Mouse (Mus musculus) thymus, adult 2 months (tissue): ENCODE results near the gene Ndufa11. TPM values are rescaled to one million over a fixed set of nuclear protein-coding genes. Genes with fewer than 3 reads are reported as not detected.
A peak's percentile ranks its signal among the peaks of the same experiment; 100 is the strongest.

ENCODE experiments used
- DNase-seq: peaks from one replicate; pipeline ENCODE4 v3.0.0; 2021
- H3K27ac ChIP-seq: fragments of 200-500 bp; 2 replicates; pipeline ENCODE4 v1.5.1; 2012; ENCODE audit warnings: low read length, control low read depth; ENCODE audit not compliant: control insufficient read depth, insufficient read depth
- H3K27me3 ChIP-seq: fragments of 200-500 bp; 2 replicates; pipeline ENCODE4 v1.6.1; 2012; ENCODE audit warnings: mild to moderate bottlenecking, low read length, moderate library complexity, mixed read lengths; ENCODE audit not compliant: control insufficient read depth, insufficient read depth
- H3K36me3 ChIP-seq: fragments of 200-500 bp; 2 replicates; pipeline ENCODE4 v1.6.1; 2012; ENCODE audit warnings: mild to moderate bottlenecking, low read length, moderate library complexity; ENCODE audit not compliant: control insufficient read depth, insufficient read depth
- H3K4me1 ChIP-seq: fragments of 200-500 bp; replicated peaks from 2 replicates; pipeline ENCODE4 v1.6.1; 2012; ENCODE audit warnings: low read length; ENCODE audit not compliant: control insufficient read depth, insufficient read depth
- H3K4me3 ChIP-seq: fragments of 200-500 bp; 2 replicates; pipeline ENCODE4 v1.5.1; 2012; ENCODE audit warnings: mild to moderate bottlenecking, low read length, control low read depth, moderate library complexity; ENCODE audit not compliant: control insufficient read depth, insufficient read depth
- CTCF ChIP-seq: fragments of 200-500 bp; IDR thresholded peaks from 2 replicates; pipeline ENCODE4 v1.5.1; 2012; ENCODE audit warnings: mild to moderate bottlenecking, control low read depth, low read length, moderate library complexity, borderline replicate concordance; ENCODE audit not compliant: control insufficient read depth, poor library complexity, insufficient read depth; ENCODE audit errors: extremely low read depth
- POLR2A ChIP-seq: fragments of 200-500 bp; IDR thresholded peaks from 2 replicates; pipeline ENCODE4 v1.6.1; 2012; ENCODE audit warnings: mild to moderate bottlenecking, low read length, control low read depth, moderate library complexity; ENCODE audit not compliant: control insufficient read depth, poor library complexity, insufficient read depth; ENCODE audit errors: extremely low read depth
- WGBS: fragments of 180-500 bp; shearing (Covaris S2); methylation state at CpG from one replicate; pipeline ENCODE4 v1.1.7; 2018; 5-methylcytosine and 5-hydroxymethylcytosine counted together
- polyA plus RNA-seq: library from polyadenylated mRNA; depleted of rRNA; stranded (reverse); fragments of >200 nt; gene quantifications from 2 replicates; pipeline ENCODE4 v1.2.3, GENCODE M21; 2012; rRNA removed

Gene Ndufa11
- polyA plus RNA-seq, 1 experiment, result 855 TPM

DNA sequence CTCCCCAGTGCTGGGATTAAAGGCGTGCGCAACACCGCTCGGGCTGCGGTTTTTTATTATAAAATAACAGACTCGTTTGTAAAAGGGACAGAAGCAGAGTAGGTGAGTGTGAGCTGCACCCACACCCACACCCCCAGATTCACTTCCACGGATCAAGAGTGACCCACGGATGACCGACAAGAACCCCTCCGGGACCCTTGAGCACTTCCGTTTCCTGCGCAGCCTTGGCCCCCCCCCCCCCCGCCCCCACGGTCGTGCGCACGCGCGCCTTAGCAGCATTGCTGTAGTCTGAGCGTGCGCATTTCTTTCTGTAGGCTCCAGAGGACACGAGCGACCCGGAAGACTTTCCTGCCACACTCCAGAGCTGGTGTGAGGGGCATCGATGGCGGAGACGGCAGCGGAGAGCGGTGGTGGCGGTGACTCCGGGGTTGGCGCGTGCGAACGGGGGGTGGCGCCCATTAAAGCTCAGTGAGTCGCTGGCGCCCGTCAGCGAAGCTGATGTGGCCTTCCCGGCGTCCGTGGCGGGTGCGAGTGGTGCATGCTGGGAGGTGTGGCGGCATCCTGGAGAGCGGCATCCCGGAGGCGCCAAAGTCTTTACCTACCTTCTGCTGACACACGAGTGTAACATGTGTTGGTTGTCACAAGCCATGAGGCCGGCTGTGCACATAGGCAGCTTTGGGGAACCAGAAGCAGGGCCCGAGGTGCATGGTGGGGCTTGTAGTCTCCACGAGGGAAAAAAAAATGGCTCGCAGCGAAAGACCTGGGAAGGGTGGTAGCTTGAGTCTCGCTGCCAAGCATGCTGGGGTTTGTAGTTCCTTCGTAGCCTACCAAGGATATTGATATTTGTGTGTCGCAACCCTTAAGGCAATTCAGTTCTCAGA, 47.1 kb downstream of the Ndufa11 start, which contains the start of gene Dus3l:
Gene Dus3l (plus strand): TSS at position 284 of the 881 bp plus-strand sequence.
- no peaks in the 10 kb centered on the region for H3K36me3 ChIP-seq
- peak within 1 kb of the TSS; percentile 86 for H3K27ac ChIP-seq
- H3K27me3 ChIP-seq, result no peaks in the 10 kb centered on the region
- WGBS, result under 1% methylated on average over 58 of the region's 58 CpGs
- TF ChIP-seq CTCF (peak; percentile 24; the same call in 1 of the 2 replicates), POLR2A (0 out of 2 replicates have a peak, but pooled peaks have one; percentile 36)
- peaks cover 31% of the 10 kb centered on the region for H3K4me1 ChIP-seq
- peak; percentile 87 for DNase-seq
- peak within 1 kb of the TSS; percentile 70 for H3K4me3 ChIP-seq

DNA sequence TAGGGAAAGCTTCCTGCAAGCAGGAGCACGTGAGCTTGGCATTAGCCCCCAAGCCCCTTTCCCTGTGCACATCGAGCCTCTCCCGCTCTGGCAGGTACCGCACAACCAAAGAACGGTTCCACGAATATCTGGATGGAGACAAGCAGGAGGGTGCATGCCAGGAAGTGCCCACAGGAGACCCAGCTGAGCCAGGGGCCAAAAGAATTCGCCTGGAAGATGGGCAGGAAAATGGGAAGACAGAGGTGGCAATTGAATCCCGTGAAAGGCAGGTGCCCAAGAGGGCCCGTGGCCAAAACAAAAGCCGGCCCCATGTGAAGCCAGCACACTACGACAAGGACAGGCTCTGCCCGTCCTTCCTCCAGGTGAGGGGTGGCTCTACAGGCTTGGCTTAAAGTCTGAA, 47.9 kb downstream of the Ndufa11 start:
- no peak for TF ChIP-seq POLR2A
- H3K4me1 ChIP-seq, result peaks cover 31% of the 10 kb centered on the region
- H3K27ac ChIP-seq, result no peak overlapping the region
- H3K27me3 ChIP-seq, result no peaks in the 10 kb centered on the region
- no peak for DNase-seq
- 55% methylated on average over 12 of the region's 12 CpGs for WGBS
- peak overlapping the region; percentile 70 for H3K4me3 ChIP-seq
- no peaks in the 10 kb centered on the region for H3K36me3 ChIP-seq

DNA sequence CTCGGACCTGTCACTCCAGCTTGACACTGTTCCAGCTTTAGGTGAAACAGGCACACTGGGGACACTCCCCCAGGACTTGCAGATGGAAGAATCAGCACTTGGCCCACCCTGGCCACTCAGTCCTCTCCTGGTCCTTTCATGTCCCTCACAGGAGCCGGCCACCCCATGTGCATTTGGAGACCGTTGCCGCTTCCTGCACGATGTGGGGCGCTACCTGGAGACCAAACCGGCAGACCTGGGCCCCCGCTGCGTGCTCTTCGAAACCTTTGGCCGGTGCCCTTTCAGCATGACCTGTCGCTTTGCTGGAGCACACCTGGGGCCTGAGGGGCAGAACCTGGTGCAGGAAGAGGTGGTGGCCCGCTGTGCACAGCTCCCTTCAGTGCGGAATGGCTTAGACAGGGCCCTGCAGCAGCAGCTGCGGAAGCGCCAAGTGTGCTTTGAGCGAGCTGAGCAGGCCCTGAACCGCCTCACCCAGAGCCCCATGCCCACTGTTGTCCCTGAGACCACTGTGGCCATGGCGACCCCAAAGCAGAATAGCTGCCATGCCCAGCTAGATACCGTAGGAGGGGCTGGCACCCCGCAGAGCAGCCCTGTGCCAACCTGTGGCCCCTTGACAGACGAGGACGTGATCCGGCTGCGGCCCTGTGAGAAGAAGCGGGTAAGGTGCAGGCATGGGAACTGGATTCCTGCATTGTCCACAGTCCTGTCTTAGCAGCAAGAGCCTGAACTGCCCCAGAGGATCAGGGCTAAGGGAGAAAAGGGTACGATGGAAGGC, 49.3 kb downstream of the Ndufa11 start:
- H3K36me3 ChIP-seq, result no peaks in the 10 kb centered on the region
- DNase-seq, result no peak
- no peak overlapping the region for H3K27ac ChIP-seq

DNA sequence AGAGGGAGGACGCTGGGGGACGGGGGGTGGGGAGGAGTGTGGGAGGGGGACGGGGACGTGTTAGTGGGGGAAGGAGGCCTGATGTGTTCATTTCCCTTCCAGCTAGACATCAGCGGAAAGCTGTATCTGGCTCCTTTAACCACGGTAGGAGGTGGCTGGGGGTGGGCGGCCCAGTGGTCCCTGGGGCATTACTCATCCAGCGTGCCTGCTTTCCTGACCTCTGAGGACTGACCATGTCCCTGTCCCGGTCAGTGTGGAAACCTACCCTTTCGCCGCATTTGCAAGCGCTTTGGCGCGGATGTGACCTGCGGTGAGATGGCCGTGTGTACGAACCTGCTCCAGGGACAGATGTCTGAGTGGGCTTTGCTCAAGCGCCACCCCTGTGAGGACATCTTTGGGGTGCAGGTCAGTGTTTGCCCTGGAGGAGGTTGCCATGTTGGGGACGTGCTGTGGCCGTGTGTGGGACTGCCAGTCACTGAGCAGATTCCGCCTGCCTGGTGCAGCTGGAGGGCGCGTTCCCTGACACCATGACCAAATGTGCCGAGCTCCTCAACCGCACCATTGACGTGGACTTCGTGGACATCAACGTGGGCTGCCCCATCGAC, 50.1 kb downstream of the Ndufa11 start:
- 97% methylated on average over 29 of the region's 29 CpGs for WGBS
- H3K4me1 ChIP-seq, result peaks cover 17% of the 10 kb centered on the region
- H3K27me3 ChIP-seq, result no peaks in the 10 kb centered on the region
- no peak overlapping the region for H3K4me3 ChIP-seq
- DNase-seq, result no peak
- TF ChIP-seq POLR2A, result no peak
- no peak for TF ChIP-seq CTCF
- no peak overlapping the region for H3K27ac ChIP-seq
- no peaks in the 10 kb centered on the region for H3K36me3 ChIP-seq

More for the DNA sequence above, 49.3 kb downstream of the Ndufa11 start:
- no peak overlapping the region for H3K4me3 ChIP-seq
- H3K27me3 ChIP-seq, result no peaks in the 10 kb centered on the region
- TF ChIP-seq CTCF (no peak), POLR2A (no peak)
- peaks cover 22% of the 10 kb centered on the region for H3K4me1 ChIP-seq
- WGBS, result 98% methylated on average over 27 of the region's 27 CpGs

DNA sequence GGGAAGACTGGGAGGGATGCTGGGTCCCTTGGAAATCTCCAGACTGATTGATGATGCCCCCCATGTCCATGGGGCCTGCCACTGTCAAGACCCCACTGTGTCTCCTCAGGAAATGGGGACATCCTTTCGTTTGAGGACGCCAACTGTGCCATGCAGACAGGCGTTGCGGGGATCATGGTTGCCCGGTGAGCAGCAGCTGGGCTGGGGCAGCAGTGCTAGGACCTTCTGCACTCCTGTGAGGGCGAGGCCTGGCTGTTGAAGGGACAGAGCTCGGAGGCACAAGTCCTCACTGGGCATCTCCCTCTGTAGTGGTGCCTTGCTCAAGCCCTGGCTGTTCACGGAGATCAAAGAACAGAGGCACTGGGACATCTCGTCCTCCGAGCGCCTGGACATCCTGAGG, 51.4 kb downstream of the Ndufa11 start:
- no peaks in the 10 kb centered on the region for H3K27me3 ChIP-seq
- H3K4me3 ChIP-seq, result no peak overlapping the region
- DNase-seq, result no peak
- 96% methylated on average over 11 of the region's 11 CpGs for WGBS
- no peak overlapping the region for H3K27ac ChIP-seq
- no peaks in the 10 kb centered on the region for H3K36me3 ChIP-seq
- no peak for TF ChIP-seq POLR2A
- TF ChIP-seq CTCF, result no peak
- H3K4me1 ChIP-seq, result peaks cover 8% of the 10 kb centered on the region

DNA sequence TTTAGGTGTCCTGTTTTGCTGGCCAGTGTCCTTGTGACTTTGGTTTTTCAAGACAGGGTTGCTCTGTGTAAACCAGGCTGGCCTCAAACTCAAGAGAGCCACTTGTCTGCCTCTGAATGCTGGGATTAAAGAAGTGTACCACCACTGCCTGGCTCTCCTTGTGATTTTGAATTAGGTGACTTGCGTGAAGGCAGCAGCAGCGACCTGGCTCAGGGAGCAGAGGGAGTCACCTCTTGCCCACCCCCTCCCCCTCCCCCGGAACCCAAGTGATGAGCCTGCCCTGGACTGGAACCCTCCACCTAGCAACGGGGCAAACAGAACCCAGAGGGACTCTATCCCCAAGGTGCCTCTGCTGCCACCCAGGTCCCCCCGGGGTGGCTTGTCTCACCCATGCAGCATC, 52.4 kb downstream of the Ndufa11 start, which contains the start of gene Prr22:
Gene Prr22 (plus strand): TSS at position 301 of the 400 bp plus-strand sequence.
- no peaks in the 10 kb centered on the region for H3K36me3 ChIP-seq

More for the DNA sequence above, 52.4 kb downstream of the Ndufa11 start, which contains the start of gene Prr22:
- 93% methylated on average over 5 of the region's 5 CpGs for WGBS
- no peak within 1 kb of the TSS for H3K27ac ChIP-seq
- TF ChIP-seq POLR2A, result no peak
- H3K4me3 ChIP-seq, result no peak within 1 kb of the TSS
- DNase-seq, result no peak
- H3K4me1 ChIP-seq, result peaks cover 5% of the 10 kb centered on the region
- H3K27me3 ChIP-seq, result no peaks in the 10 kb centered on the region

Other genes starting within 250 kb of the Ndufa11 start
- 235 and 305 TPM in 2 replicates for gene Ptprs, start 241.3 kb upstream of the Ndufa11 start, polyA plus RNA-seq
- 0.67 TPM in 1 of 2 replicates, not detected in the other for gene Znrf4, start 205.3 kb upstream of the Ndufa11 start, polyA plus RNA-seq
- 10.6 and 13.1 TPM in 2 replicates for gene Gm20219, start 163.4 kb upstream of the Ndufa11 start, polyA plus RNA-seq
- 196 and 199 TPM in 2 replicates for gene Safb2, start 133.2 kb upstream of the Ndufa11 start, polyA plus RNA-seq
- 196 and 222 TPM in 2 replicates for gene Safb, start 132.9 kb upstream of the Ndufa11 start, polyA plus RNA-seq
- 117 and 145 TPM in 2 replicates for gene 2410015M20Rik, start 108.0 kb upstream of the Ndufa11 start, polyA plus RNA-seq
- 3,463 and 3,864 TPM in 2 replicates for gene Rpl36, start 104.4 kb upstream of the Ndufa11 start, polyA plus RNA-seq
- gene Lonp1, start 90.9 kb upstream of the Ndufa11 start, polyA plus RNA-seq, result 74.5 and 82.6 TPM in 2 replicates
- 0.50 and 0.51 TPM in 2 replicates for gene Catsperd, start 89.6 kb upstream of the Ndufa11 start, polyA plus RNA-seq
- 187 and 191 TPM in 2 replicates for gene Ranbp3, start 44.5 kb upstream of the Ndufa11 start, polyA plus RNA-seq
- 52.3 and 58.9 TPM in 2 replicates for gene Vmac, start 255 bp downstream of the Ndufa11 start, polyA plus RNA-seq
- gene Nrtn, start 39.8 kb downstream of the Ndufa11 start, polyA plus RNA-seq, result 37.6 and 44.4 TPM in 2 replicates
- 142 and 157 TPM in 2 replicates for gene Dus3l, start 47.0 kb downstream of the Ndufa11 start, polyA plus RNA-seq
- gene Prr22, start 52.5 kb downstream of the Ndufa11 start, polyA plus RNA-seq, result 4.1 and 4.5 TPM in 2 replicates
- 31.3 and 44.2 TPM in 2 replicates for gene Rfx2, start 113.2 kb downstream of the Ndufa11 start, polyA plus RNA-seq
- gene Acsbg2, start 156.7 kb downstream of the Ndufa11 start, polyA plus RNA-seq, result 0.11 TPM in 1 of 2 replicates, not detected in the other
- gene 1700061G19Rik, start 157.7 kb downstream of the Ndufa11 start, polyA plus RNA-seq, result 0.10 and 0.19 TPM in 2 replicates
- 134 and 135 TPM in 2 replicates for gene Mllt1, start 217.6 kb downstream of the Ndufa11 start, polyA plus RNA-seq